Mouse (Mus musculus) layer of hippocampus, postnatal 36 days (tissue): Measurements from ENCODE around the gene Tmed4. TPM values are rescaled to one million over a fixed set of nuclear protein-coding genes. Genes with fewer than 3 reads are reported as not detected.

Experiments
- DNase-seq, 2 experiments: peaks; one replicate each; pipeline ENCODE4 v3.0.0; 2022
- total RNA-seq, 2 experiments: library from RNA; stranded (reverse); gene quantifications; 2 replicates each; pipeline ENCODE4 v1.2.3; 2021

Gene Tmed4
- total RNA-seq: 100 to 1,000 TPM; 107 TPM

- DNase-seq: peak; percentile 97 to 98
Observed at GRCm38 (mm10) chr11:6274387-6275093, at the start of gene Tmed4. Gene Tmed4, minus strand, starts transcription at chr11:6274870.

GRCm38 (mm10) chr11:6323348-6323747, 48.7 kb upstream of the Tmed4 start:
- DNase-seq: no peak

- DNase-seq: no peak
Observed at GRCm38 (mm10) chr11:6322086-6322485, 47.4 kb upstream of the Tmed4 start.

DNA sequence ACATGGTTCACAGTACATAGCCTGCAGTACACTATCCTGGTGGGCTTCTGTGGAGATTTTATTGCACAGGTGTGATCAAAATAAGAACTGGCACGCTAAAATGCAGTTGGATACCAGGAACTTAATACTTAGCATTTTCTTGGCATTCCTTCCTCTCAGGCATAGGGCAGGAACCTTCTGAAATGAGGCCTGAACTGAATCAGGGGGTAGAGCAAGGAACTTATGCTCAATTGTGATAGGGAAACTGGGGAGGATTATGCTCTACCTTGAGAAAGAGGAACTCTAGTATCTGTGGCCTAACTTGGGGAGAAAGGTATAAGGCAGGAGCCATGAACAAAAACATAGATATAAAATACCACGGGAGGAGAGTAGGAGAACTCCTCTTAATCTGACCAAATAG, 44.7 kb upstream of the Tmed4 start:
- DNase-seq: no peak

- DNase-seq: no peak
Observed at GRCm38 (mm10) chr11:6318559-6318958, 43.9 kb upstream of the Tmed4 start.

DNA sequence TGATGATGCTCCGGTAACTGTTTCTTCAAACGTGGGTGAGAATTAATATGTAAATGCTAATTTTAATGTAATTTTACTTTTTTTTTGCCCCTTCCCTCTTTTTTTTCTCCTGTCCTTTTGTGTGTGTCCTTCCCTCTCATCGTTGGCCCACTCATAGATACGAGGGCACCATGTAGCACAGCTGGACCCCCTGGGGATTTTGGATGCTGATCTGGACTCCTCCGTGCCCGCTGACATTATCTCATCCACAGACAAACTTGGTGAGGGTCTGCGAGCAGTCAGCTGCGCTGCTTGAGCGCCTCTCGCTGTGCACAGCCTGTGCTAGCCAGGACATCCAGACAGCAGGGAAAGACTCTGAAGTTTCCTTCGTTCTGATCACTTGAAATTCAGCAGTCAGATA, 42.2 kb upstream of the Tmed4 start:
- DNase-seq: no peak

- DNase-seq: no peak
Observed at GRCm38 (mm10) chr11:6313874-6314406, 39.3 kb upstream of the Tmed4 start.

DNA sequence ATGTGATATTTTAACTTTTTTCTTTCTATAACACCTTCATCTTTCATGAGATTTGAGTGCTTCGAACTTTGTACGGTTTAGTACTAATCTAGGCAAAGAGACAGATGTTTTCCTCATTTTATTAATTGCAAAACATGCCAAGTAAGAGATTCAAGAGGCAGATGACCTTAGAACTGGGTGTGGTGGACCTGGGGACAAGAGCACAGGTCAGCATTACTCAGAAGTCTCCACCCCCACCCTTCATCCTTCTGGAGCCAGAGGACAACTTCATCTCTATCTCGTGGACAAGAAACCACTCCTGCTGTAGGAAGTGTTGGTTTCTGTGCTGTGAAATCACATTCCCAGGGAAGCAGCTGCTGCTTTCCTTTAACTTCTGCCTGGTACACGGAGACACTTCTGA, 33.5 kb upstream of the Tmed4 start:
- no peak for DNase-seq

DNA sequence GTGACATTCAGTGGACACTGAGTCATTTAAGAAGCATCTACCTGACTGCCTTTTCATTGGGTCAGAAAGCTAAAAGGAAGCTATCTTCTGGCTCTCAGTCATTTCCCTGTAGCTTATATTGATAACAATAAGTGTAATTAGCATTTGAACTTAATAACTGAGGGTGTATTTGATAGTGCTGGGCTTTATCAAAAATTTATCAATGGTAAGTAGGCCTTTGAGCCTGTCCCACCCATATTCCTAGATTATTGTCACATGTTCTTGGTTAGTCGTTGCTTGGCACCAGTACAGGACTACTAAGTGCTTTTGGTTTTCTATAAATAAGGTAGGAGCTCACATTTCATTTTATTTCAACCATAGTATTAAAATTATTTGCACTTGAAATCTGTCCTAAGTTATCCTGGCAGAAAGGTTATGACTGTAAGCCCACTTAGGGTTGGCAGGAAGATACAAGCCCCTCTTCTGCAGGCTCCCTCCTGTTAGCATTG, 31.3 kb upstream of the Tmed4 start:
- no peak for DNase-seq

DNA sequence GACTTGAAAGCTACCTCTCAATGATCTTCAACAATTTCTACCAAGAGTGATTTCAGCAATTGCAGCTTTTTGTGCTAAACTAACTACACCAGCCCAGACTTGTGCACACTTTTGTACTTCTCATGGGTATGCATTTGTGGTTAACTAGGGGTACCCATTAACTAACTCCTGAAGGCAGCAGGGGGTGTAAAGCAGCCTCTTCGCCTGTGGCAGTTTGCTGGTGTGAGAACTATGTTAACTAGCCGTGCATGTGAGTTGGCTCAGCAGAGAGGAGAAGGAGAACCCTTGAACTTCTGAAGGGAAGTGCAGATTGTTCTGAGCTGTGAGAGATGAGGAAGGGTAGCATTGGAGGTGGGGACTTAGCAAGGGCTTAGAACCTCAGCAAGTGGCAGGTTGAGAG, 28.1 kb upstream of the Tmed4 start:
- no peak for DNase-seq

DNA sequence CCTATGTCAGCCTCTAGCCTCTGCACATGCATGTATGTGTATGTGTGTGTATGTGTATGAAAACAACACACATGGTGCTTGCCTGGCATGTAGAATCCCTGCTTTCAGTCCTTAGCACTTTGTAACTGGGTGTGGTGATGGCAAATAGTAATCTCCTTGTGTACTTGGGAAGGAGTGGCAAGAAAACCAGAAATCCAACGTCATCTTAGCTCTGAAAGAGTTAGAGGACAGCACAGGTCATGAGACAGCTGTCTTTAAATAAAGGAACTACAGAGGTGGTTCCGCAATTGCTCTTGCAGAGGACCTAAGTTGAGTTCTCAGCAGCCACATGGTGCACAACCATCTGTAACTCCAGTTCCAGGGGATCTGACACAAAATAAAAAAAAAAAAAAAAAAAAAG, 24.8 kb upstream of the Tmed4 start:
- no peak for DNase-seq

- no peak for DNase-seq
Observed at GRCm38 (mm10) chr11:6296077-6296476, 21.4 kb upstream of the Tmed4 start.

DNA sequence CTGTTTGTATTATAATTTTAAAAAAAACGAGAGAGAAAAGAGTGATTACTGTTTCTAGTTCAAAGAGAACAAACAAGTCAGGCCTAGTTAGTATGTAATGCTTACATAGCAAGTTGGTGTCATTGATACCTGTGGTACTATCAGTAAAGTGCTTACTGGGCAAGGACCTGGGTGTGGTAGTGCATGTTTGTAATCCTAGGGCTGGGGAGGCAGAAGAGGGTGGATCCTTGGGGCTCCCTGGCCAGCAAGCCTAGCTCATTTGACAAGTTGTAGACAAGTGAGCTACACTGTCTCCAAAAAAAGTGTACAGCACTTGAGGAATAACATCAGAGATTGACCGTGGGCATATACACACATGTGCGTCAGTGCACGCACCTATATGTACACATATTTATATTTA, 20.0 kb upstream of the Tmed4 start:
- DNase-seq: no peak

- DNase-seq: no peak
Observed at GRCm38 (mm10) chr11:6293601-6294000, 18.9 kb upstream of the Tmed4 start.

- no peak for DNase-seq
Observed at GRCm38 (mm10) chr11:6292988-6293349, 18.3 kb upstream of the Tmed4 start.

DNA sequence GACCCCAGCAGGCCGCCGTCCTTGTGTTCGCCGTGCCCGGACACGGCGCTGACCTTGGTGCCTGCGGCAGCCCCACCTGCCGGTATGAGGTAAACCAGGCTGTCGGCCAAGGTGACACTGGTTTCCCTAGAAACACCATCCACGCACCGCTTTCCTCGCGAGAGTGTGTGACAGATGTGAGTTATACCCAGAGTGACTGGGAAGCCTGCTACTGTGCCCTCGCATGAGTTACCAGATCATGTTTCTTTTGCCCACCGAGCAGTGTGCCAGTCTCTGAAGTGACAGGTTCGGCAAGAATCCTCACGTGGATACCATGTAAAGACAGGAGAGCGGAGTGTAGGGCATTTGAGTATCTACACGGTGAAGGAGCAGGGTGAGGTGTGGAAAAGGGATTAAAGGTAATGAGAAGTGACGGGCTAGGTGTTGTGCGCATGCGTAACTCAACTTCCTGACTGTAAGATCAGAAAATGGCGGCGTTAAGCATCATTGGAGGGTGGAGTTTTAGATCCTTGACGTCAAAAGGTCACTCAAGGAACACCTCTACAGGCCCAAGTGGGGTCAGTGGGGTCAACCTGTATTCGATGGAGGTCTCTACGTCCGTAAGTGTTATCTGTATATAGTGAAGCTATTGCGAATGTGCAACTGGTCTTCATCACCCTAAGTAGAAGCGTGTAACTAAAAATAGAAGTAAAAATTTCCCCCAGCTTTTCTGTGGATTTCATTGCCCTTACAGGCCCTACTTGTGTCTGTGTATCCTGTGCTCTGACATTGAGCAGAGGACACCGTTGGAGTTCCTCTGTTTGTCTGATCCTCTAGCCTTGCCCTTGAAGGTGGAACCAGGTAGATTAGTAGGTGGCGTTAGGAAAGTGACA, 17.7 kb upstream of the Tmed4 start:
- DNase-seq: no peak

DNA sequence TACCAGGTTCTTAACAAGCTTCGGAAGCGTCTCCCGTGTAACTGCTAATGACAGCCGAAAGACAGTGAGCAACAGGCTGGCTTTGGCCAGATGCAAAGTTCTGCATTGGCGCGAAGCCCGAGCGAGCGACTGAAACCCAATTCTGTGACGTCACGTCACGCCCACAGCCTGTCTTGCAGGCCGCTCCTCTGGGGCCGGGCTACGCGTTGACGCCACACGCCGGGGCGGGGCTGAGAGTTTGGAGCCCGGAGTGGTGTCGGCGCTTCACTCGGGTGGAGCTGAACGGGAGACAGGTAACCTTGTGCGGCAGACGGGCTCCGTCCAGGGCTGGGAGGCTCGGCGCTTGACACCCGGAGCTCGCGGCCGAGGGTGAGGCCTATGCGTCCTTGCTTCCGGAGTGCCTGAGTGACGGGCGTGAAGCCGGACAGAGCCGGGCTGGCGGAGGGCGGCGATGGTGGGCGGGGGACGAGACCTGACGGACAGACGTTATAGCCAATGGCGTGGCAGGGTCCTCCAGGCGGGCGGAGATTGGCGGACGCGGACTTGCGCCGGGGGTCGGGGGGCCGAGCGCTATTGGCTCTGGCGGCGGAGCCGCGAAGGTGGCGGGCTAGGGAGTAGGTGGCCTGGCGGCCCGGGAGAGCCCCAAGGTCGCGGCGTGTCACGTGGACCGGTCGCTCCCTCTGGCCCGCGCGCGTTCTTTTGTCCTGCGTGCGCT, 16.9 kb upstream of the Tmed4 start, which contains the start of gene Ogdh:
Gene Ogdh, plus strand, starts transcription at position 233 of the 715 bp plus-strand sequence.
- peak; percentile 99 for DNase-seq

DNA sequence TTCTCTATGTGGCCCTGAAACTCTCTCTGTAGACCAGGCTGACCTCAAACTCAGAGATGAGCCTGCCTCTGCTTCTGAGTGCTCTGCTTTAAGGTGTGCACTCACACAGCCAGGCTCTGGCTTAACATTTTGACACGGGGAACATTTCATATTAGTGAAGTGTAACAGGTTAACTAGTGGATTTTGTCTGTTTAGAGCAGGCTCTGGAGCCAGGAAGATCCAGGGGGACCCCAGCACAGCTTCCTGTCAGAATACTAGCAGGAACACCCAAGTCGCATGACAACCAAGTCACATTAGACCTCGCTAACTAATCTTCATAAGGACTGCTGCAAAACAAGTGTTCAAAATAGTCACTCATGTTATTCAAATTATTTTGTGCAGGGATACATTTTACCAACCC, 16.2 kb upstream of the Tmed4 start:
- DNase-seq: no peak

- DNase-seq: no peak
Observed at GRCm38 (mm10) chr11:6290138-6290537, 15.5 kb upstream of the Tmed4 start.

- DNase-seq: no peak
Observed at GRCm38 (mm10) chr11:6282940-6283339, 8.3 kb upstream of the Tmed4 start.

DNA sequence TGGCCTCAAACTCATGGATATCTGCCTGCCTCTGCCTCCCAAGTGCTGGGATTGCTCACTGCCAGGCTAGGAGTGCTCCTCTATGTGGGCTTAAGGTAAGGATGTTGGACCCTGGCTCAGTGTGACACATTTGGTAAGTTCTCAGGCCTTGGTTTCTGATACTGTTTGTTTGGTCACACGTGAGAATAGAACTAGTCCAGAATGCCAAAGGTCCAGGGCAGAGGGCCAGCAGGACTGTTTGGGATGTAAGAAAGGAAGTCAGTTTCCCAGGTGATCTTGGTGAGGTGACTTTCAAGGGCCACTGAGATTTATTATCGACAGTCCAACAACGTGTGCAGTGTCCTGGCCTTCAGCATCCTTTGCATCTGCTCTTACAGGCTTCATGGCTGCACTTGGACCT, 1.8 kb upstream of the Tmed4 start:
- DNase-seq: no peak

GRCm38 (mm10) chr11:6275094-6275484, 419 bp upstream of the Tmed4 start:
- DNase-seq: no peak

DNA sequence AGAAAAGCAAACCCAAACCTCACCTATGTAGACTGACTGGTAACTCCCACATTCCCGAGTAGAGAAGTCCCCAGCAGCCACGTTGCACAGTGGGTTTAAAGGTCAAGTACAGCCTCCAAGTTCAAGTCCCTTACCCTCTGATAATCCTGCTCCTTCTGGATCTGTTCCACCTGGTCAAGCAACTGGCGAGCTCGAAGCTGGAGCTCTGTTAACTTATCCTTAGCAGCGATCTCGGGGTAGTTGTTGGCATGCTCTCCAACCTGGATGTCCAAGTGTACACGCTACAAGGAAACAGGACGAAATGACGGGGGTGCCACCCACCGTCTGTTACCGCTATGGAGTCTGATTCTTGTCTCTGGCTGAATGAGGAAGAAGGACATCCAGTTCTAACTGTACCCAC, 1.1 kb downstream of the Tmed4 start:
- DNase-seq: no peak
